Mouse (Mus musculus) brain, embryonic 18.5 days (tissue): ENCODE data around the gene Bst2.
"Not testable (repeated sequence)": the region's sequence is repeated elsewhere in the genome, so short reads cannot be mapped to it uniquely, and the experiment has no call there.

ENCODE experiments used
- DNase-seq: peaks from one replicate; pipeline ENCODE4 v3.0.0-alpha.2; 2012; ENCODE audit warnings: low read depth, low spot score

Bst2 gene

DNA sequence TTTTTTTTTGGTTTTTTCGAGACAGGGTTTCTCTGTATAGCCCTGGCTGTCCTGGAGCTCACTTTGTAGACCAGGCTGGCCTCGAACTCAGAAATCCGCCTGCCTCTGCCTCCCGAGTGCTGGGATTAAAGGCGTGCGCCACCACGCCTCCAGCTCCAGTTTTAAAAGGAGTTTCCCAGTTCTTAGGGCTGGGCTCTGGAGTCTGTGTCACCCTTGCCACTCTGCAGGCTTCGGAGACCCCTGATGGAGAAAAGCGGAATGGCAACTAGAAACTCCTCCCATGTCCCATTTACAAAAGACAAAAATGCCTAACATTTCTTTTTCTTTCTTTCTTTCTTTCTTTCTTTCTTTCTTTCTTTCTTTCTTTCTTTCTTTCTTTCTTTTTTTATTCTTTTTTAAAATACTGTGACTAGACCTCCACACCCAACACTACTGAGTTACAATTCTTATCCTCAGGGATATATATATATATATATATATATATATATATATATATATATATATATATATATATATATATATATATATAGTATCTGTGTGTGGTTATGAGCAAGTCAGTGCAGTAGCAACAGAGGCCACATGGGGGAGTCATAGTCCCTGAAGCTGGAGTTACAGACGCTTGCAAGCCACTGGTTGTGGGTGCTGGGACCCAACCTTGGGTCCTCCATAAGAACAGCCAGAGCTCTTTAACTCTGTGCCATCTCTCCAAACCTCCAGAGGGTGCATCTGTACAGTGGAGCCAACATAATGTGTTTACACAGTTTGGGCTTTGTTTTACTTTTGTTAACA, 18.0 kb downstream of the Bst2 start:
- DNase-seq = not testable (repeated sequence)

DNA sequence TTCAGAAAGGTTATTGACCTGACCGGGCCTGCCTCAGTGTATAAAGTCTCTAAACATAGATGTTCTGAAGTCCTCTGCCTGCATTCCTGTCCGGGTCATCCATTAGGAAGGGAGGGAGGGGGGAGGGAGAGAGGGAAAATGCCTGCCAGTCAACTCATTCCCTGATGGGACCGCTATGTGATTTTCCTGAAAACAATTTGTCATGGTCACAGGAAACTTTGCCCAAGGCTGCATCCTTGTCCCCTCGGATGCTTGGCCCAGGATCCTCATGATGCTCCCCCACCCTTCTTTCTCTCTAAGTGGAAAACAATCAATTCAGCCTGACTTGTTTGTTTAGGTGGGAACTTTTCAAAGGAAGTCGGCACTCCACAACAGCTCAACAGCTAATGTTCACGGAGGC, 20.5 kb downstream of the Bst2 start:
- DNase-seq = no peak

DNA sequence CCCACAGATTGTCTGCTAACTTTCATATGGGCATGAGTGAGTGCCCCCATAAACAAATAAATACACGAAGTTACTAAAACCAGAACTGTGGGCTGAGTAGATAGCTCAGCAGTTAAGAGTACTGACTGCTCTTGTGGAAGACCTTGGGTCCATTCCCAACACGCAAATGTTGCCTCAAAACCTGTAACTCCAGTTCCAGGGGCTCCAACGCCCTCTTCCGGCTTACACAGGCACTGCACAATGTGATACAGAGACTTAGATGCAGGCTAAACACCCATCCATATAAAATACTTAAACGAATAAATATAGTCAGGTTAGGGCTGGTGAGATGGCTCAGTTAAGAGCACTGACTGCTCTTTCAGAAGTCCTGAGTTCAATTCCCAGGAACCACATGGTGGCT, 22.2 kb downstream of the Bst2 start:
- DNase-seq = no peak

DNA sequence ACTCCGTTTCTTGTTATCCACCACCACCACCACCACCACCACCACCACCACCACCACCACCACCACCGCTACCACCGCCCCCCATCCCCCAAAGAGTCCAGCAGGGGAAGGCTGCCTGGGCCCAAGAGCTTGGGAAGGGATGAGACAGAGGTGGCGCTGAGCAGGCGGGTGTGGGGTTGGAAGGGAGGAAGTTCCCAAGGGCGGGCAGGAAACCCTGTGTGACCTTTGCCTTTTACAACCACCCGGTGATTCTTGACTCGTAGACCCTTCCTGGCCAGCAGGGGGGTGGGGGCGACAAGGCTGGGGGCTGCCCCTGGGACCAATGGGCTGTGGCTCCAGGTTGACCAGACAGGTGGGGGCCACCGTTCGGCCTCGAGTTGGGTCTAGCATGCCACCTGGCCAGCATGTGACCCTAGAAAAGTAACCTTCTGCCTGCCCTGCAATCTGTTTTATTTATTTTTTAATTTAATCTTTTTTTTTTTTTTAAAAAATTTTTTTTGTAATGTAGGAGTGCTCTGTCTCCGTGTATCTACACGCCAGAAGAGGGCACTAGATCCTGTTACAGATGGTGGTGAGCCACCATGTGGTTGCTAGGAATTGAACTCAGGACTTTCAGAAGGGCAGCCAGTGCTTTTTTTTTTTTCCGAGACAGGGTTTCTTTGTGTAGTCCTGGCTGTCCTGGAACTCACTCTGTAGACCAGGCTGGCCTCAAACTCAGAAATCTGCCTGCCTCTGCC, 24.1 kb downstream of the Bst2 start:
- DNase-seq = no peak

DNA sequence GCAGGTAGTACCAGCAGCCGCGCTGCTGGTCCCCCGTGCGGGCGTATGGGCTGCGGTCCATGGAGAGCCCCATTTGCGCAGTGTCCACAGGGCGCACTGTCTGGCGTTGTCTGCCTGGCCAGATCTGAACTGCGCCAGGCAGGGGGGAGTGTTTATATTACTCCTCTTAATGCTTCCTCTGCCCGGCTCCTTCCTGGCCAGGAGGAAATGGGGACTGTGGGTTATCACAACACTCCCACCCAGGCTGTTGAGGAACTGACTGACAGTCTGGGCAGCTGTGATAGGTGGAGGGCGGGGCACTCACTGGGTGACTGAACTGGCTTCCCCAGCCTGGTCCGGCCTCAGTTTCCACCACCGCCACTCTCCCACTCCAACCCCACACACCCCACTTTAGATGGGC, 25.6 kb downstream of the Bst2 start, which contains the start of gene Plvap:
TSS of gene Plvap (minus strand) at position 109 of the 400 bp plus-strand sequence.
- DNase-seq = no peak

DNA sequence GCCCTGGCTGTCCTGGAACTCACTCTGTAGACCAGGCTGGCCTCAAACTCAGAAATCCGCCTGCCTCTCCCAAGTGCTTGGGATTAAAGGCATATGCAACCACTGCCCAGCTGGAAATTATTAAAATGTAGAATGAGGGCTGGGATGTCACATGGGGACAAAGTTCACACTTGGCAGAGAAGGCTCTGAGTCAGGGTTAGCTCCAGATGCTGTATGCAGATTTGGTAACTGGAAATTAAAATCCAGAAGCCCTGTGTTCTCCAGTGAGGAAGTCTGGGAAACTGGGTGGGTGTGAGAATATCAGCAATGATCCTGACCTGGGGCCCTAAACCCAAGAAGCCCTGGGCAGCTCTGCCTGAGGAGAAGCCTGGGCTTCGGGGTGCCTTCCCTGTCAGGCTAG, 27.9 kb downstream of the Bst2 start:
- no peak for DNase-seq

DNA sequence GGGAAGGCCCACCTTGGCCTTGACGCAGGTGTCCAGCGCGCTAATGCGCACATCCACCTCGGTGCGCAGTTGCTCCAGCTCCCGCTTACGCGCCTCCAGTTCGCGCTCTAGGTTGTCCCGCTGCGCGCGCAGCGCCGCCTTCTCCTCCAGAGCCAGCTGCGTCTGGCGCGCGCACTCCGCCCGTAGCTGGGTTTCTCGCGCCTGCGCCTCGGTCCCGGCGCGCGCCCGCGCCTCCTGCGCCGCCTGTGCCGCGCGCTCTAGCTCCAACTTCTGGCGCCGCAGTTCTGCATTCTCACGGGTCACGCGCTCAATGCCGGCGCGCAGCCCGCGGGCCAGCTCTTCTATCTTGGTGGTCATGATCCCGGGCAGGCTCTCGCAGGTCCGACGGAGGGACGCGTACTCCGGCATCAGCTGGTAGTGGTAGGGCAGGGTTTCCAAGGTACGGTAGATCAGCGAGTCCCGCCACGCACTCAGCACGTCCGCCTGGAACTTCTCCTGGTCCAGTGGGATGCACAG, 29.6 kb downstream of the Bst2 start:
- no peak for DNase-seq

DNA sequence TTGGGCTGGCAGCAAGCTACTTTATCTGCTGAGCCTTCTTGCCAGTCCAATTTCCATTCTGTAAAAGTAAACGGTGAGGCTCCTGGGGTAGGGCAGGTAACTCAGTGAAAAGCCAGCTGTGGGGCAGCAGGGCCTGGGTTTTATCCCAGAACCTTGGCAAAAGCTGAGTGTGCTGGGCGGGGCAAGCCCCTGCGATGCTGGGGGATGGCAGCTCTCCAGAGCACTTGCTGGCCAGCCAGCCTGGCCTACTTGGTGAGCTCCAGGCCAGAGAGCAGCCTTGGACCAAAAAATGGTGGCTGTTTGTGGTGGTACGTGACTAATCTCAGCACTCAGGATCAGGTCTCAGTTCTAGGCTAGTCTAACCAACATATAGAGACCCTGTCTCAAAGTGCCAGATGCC, 31.3 kb downstream of the Bst2 start:
- no peak for DNase-seq

DNA sequence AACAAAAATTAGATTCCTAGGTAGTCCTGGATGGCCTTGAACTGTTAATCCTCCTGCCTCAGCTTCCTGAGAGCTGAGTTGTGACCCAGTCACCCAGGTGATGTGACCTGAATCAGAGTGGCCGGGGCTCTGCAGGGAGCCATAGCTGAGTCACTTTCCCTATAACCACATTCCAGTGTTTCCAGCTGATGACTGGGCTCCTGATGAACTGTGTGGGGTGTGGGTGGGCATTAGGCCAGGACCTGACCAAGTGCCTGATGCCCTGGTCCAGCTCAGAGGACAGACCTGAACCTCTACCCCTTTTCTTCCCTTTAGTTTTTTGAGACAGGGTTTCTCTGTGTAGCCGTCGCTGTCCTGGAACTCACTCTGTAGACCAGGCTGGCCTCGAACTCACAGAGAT, 31.9 kb downstream of the Bst2 start:
- no peak for DNase-seq

DNA sequence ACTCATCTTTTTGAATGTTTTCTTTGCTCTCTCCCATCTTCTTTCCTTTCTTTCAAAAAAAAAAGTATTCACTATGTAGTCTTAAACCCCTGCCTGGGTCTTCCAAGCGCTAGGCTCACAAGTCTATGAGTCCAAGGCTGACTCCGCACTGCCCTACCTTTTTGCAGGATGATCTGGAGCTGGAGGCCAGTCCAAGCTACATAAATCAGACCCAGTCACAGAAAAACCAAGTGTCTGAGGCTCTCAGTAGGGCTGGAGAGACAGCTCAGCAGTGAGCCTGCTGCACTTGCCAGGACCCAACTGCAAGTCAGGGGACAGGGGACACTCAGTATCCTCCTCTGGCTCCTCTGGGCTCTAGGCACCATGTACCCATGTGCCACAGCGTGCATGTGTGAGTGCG, 32.9 kb downstream of the Bst2 start:
- DNase-seq = no peak

DNA sequence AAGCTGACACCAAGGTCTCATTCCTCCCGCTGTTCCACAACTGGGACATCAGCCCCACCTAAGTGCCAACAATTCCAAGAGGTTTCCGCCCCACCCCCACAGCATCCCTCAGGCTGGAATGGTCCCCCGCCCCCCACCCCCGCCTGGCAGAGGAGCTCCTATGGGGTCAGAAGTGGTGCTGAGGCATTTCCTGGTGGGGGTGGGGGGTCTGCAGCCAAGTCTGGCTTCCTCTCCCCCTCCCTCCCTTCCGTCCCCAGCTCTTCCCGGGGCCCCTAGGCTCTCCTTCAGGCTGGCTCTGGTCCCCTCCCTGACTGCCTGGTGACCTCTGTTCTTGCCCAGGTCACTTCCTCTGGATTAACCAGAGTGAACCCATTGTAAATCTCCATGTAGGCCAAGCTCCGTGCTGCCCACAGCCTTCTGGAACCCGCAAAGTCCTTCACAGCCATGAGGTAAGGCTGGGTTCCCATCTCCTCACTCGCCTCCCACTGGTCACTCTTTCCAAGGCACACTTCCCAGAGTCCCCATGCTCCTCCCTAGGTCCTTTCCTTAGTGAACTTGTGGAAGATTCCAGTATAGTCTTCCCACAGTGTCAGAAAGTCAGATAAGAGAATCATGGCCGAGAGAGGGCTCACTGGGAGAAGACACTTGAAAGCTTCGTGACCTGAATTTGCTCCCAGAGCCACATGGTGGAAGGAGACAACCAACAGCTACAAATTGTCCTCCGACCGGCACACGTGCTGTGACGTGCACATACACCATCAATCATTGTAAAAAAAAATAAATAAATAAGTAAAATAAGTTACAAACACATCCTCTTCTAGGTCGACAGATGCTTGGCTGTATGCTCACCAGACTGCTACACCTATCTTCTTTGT, 38.2 kb downstream of the Bst2 start:
- DNase-seq = no peak

DNA sequence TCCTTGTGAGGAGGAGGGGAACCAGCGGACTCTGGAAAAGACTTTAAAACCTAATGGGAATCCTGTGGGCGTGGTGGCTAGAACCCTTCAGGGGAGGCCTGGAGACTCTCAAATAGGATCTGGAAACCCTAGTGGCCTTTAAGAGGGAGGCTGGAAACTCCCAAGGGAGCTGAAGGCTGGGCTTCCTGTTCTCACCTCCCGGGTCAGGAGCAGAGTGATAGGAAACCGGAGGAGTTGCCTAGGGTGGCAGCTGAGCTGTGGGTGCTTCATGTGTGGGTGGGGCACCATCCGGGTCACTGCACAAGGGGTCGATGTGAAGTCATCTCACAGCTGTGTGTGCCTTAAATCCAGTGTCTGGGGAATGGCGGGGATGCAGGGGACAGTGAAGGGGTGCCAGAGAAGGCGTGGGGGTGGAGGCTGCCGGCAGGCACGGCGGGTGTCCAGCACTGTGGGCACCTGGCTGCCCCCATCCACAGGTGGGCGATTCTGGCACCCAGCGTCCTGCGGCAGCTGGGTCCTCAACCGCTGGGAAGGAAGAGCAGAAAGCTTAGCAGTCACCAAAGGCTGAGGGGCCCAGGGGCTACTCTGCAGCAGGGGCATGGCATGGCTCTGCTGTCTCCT, 39.3 kb downstream of the Bst2 start:
- DNase-seq = no peak

DNA sequence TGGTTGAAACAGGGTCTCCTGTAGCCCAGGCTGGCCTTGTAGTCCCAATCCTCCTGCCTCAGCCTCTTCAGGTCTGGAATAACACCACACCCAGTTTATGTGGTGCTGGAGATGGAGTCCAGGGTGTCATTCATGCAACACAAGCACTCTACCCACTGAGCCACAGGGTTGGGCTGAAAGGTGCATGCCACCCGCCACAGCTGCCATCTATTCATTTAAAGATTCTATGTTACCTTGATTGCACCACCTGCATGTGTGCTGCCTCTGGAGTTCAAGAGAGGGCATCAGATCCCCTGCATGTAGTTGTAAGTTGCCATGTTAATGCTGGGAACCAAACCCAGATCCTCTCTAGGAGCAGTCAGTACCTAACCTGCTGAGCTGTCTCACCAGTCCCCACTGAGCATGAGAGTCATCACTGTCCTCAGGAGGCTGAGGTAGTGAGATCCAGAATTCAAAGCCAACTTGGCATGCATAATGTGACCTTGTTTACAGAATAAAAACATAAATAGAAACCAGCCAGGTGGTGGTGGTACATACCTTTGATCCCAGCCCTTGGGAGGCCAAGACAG, 40.1 kb downstream of the Bst2 start:
- no peak for DNase-seq

DNA sequence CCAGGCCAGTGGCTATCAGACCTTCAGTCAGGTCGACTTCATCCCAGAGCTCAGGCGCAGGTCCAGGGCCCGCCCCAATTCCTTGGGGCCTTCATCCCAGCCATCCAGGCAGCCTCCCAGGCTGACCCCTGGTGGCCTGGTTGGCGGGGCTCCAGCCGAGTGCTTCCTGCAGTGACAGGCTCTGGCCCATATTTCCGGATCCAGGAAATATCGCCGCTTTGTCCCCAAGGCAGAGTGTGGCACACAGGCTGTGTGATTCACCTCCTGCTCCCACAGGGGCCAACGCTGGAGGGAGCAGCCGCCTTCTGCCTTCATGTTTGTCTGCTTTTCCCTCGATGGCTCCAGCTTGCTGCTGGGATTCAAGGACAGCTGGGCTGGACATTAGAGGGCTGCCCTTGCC, 40.8 kb downstream of the Bst2 start:
- DNase-seq = no peak

DNA sequence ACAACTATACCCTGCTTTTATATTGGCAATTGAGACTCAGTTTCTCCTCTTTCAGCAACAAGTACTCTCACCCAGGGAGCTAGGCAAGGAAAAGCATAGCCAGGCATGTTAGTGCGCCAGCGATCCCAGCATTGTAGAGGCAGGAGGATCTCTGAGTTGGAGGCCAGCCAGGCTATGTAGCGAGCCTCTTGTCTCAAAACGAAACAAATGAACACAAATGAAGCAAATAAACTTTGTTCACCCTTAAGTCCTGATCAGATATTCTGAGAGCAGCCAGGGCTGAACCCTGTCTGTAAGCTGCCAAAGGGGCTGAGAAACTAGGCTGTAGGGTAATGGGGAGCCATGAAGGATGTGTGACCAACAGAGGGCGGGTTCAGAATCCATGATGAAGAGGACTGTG, 41.4 kb downstream of the Bst2 start:
- DNase-seq = no peak

DNA sequence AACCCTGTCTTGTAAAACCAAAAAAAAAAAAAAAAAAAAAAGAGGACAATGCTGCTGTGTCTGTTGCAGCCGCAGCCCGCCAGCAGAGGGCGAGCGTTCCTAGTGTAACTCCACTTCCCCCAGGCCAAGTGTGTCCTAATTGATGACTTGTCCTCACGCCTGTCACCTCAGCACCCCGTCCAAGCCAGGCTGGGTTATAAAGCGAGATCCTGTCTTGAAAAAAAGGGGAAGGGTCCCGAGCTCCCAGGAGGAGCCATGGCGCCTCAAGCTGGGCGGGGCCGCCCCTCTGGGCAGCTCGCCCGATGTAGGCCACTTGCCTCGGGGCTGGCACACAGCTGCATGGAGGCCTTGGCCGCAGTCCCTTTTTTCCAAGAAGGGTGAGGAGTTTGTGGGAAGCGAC, 42.2 kb downstream of the Bst2 start:
- DNase-seq = no peak

DNA sequence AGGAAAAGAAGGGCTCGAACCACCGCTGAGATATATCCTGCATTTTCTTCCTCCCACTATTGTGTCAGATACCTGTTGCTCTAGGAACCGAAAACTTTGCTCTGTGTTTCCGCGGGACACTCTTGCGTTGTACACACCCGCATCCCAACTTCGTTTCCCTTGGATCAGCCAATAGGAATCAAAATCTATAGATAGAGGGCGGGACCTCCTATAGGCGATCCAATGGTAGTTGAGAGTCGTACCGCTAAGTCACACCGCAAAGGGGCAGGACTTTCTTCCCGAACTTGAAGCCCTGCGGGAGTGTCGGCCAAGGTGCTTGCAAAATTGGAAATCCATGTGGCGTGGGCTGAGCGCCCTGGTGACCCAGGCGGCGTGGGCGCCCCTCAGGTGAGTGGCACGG, 48.8 kb downstream of the Bst2 start:
- peak; percentile 86 for DNase-seq

DNA sequence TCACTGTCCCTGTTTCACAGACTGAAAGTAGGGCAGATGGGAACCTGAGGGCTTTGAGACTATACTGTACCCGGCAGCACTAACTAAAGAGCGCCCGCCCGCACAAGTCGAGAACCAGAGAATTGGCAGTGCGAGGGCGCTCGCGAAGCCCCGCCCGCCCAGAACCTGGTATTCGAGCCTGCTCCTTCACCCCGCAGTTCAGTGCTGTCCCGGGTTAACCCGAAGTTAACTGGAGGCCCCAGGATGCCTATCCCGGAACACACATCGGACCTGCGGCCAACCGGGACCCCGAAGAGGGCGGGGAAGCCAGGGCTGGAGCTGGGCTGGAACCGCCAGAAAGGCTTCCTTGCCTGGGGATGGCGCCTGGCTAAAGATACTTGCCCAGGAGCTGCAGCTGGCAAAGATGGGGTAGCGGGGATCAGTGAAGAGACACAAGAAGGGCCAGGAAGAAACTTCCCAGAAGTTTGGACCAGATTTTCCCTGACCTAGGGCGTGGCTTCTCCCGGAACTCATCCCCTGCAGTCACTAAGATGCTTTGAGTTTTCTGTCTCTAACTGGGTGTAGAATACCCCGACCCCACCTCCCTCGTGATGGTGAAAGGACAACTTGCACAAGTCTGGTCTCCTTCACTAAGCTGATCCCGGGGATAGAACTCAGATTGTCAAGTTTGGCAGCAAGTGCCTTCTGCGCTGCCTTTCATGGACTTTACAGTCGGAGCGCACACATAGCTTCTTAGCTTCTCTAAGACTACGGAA, 49.4 kb downstream of the Bst2 start, which contains the start of gene Gtpbp3:
TSS of gene Gtpbp3 (plus strand) at position 413 of the 755 bp plus-strand sequence.
- DNase-seq = no peak

DNA sequence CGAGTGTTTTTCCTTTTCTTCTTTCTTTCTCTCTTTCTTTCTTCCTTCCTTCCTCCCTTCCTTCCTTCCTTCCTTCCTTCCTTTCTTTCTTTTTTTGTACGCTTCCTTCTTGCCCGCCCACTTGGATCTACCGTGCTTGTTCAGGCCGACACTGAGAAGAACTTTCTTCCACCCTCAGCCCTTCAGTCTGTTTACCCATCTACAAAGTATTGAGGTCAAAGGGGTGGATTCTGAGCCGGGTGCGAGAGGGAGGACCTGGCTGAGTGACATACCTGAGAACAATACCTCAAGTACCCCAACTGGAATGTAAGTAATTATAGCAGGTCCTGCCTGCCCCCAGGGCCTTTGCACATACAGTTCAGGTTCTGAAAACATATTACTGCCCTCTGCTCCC, 51.1 kb downstream of the Bst2 start:
- no peak for DNase-seq
